Mouse (Mus musculus) embryonic fibroblast, embryonic 13.5 days (primary cell): ENCODE data around the gene Hadh.

Experiments used
- CTCF ChIP-seq: IDR thresholded peaks from 2 replicates; pipeline ENCODE4 v1.5.1; 2011; ENCODE audit warnings: mild to moderate bottlenecking, control low read depth, low read length, moderate library complexity, borderline replicate concordance; ENCODE audit not compliant: insufficient read depth
- POLR2A ChIP-seq: IDR thresholded peaks from 2 replicates; pipeline ENCODE4 v1.6.1; 2011; ENCODE audit warnings: low read depth, mild to moderate bottlenecking, control low read depth, low read length, moderate library complexity

DNA sequence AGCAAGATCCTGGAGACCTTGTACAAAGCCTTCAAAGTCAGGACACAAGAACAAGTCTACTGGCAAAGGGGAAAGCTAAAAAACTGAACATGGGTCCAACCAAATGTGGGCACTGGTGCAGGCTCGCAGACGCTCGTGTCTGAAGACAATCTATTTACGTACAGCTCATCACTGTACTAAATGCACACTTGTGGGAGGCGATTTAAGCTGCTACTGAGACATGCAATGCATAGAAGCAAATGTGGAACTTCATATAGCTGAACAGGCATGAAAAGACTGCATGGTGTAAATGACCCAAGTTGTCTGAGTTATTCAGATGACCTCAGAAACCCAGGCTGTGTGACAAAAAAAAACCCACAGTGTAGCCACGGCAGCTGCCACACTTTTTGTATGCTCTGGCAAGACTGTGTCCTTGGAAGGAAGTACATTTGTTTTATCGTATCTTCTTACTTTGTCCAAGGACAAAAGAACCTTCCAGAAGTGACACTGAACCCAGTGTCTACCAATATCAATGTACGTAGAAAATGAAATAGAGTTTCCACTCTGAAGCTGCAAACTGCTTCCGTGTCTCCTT, 12.4 kb downstream of the Hadh start:
- TF ChIP-seq CTCF (no peak), POLR2A (no peak)
